ENCODE assay signal across 22 mouse cellular contexts in the genomic region with DNA sequence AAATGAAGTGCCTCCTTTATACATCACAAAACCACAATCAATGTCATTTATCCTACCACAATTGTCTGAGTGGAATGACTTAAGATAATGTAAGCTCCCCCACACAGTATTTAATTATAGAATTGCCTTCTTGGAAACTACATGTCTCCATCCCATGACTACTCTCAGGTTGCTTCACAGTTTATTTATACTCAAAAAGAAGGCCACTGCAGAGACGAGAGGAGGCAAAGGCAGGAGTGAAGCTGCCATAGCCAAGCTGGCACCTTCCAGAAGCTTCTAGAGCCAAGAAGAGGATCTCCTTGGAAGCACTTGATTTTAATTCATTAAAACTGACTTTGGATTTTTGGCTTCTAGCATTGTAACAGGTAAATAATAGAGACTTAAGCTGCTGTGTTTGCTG.
DNase-seq lines count a peak whose midpoint lies in the region; ATAC-seq and TF ChIP-seq lines count a peak whose summit lies in the region.
"Had no signal": no experiment of that assay in that cellular context is flagged by ENCODE, and none has a peak within 500 bp of the region (broad histone marks: within the 10 kb centered on the region; RNA-seq: fewer than 3 reads in every experiment).

No protein-coding gene starts in this region.

- no peak for TF ChIP-seq POLR2A in myocyte (IDR thresholded peaks at IDR 0.05; ENCODE audit: insufficient read length, low read depth)

- no peak overlapping the region for H3ac ChIP-seq in myocyte (ENCODE audit: control insufficient read depth, insufficient read length)

- no peak overlapping the region for H3K4me3 ChIP-seq in myocyte
- H3K4me3 ChIP-seq: embryonic facial prominence, embryonic 13.5 days; embryonic facial prominence, embryonic 15.5 days; erythroblast, embryonic 14.5 days; forebrain, embryonic 10.5 days; forebrain, embryonic 12.5 days had no signal

- H3K36me3 ChIP-seq in myocyte (ENCODE audit: control insufficient read depth, insufficient read depth): no peaks in the 10 kb centered on the region
- H3K36me3 ChIP-seq: embryonic facial prominence, embryonic 13.5 days; embryonic facial prominence, embryonic 15.5 days; forebrain, embryonic 10.5 days; forebrain, embryonic 12.5 days had no signal

- peak overlapping the region; percentile 10 for H3K4me2 ChIP-seq in myocyte (ENCODE audit: low read depth)
- H3K4me2 ChIP-seq: embryonic facial prominence, embryonic 13.5 days; embryonic facial prominence, embryonic 15.5 days; forebrain, embryonic 12.5 days had no signal

- no peak for ATAC-seq in monocyte, adult 5-6 weeks (replicated peaks; ENCODE audit: insufficient number of reproducible peaks, low FRiP score, low TSS enrichment, poor library complexity, severe bottlenecking)
- ATAC-seq: forebrain, embryonic 14.5 days; forebrain, embryonic 16.5 days had no signal

- peak; percentile 49 for DNase-seq in gastrocnemius, adult 18-20 months (ENCODE audit: low spot score)
- no peak for DNase-seq in gastrocnemius, postnatal 14 days
- DNase-seq in skeletal muscle tissue, adult 2 months (ENCODE audit: low read depth, low spot score): peak; percentile 80
- DNase-seq: adrenal gland, adult 2 months; adrenal gland, postnatal 10 days; adrenal gland, postnatal 25 days; cerebellum, adult 11 months; cerebellum, adult 18-20 months; cerebellum, adult 8-10 months; cerebellum, adult 9-11 months; cerebellum, postnatal 14 days; cerebellum, postnatal 36 days; embryo, embryonic 11 days had no signal

- no peaks in the 10 kb centered on the region for H3K79me2 ChIP-seq in myocyte (ENCODE audit: control insufficient read depth, insufficient read depth)

- no peaks in the 10 kb centered on the region for H3K27me3 ChIP-seq in myocyte (ENCODE audit: control insufficient read depth, insufficient read depth, insufficient read length)
- H3K27me3 ChIP-seq: embryonic facial prominence, embryonic 13.5 days; embryonic facial prominence, embryonic 15.5 days; forebrain, embryonic 12.5 days had no signal

- intact Hi-C loops in gastrocnemius, postnatal 14 days (cut with DNase I; ENCODE audit: low total_unique reads): no loop called here

TF ChIP-seq in myocyte, 11 proteins besides CTCF, POLR2A, EP300 and RAD21:
- TF ChIP-seq SRF (IDR thresholded peaks at IDR 0.05; ENCODE audit: control insufficient read depth, insufficient read length, low read depth) (no peak), MYOD1 (IDR thresholded peaks at IDR 0.05; ENCODE audit: control insufficient read depth in 1 of 3, insufficient read length in 2 of 3, low read depth in 2 of 3) (no peak), MYOG (IDR thresholded peaks at IDR 0.05; ENCODE audit: control insufficient read depth in 1 of 3, insufficient read depth in 1 of 3, insufficient read length in 2 of 3, low read depth in 2 of 3) (no peak), CEBPB (IDR thresholded peaks at IDR 0.05; ENCODE audit: insufficient read depth, poor library complexity, severe bottlenecking) (no peak), USF1 (IDR thresholded peaks at IDR 0.05; ENCODE audit: low read depth) (no peak), E2F4 (IDR thresholded peaks at IDR 0.05; ENCODE audit: insufficient read depth) (no peak), POLR2AphosphoS2 (IDR thresholded peaks at IDR 0.05; ENCODE audit: insufficient read length, low read depth) (no peak), REST (IDR thresholded peaks at IDR 0.05; ENCODE audit: insufficient read depth, insufficient read length) (no peak), TCF3 (IDR thresholded peaks at IDR 0.05; ENCODE audit: insufficient read length, low read depth) (no peak), TCF12 (IDR thresholded peaks at IDR 0.05; ENCODE audit: insufficient read depth, poor library complexity, severe bottlenecking) (no peak), MAX (IDR thresholded peaks at IDR 0.05; ENCODE audit: low read depth) (no peak)
TF ChIP-seq in myocyte: peak in this region for 0.
